In genomic region chr3:116129259-116129738, GRCm38 (mm10) we compare ENCODE assay signal across 9 mouse cellular contexts. TPM values are rescaled to one million over a fixed set of nuclear protein-coding genes. Genes with fewer than 3 reads are reported as not detected.
DNase-seq lines count a peak whose midpoint lies in the region; ATAC-seq lines count a peak whose summit lies in the region.
"Had no signal": no experiment of that assay in that cellular context is flagged by ENCODE, and none has a peak within 500 bp of the region (broad histone marks: within the 10 kb centered on the region; RNA-seq: fewer than 3 reads in every experiment).

Vcam1 (minus strand) TSS chr3:116129688.

- DNase-seq in ovary, adult 18-20 months (ENCODE audit: low spot score): peak; percentile 18
- no peak for DNase-seq in ovary, postnatal 10 days (ENCODE audit: low spot score)
- peak; percentile 25 to 38 for DNase-seq in kidney, adult 8-10 months
- peak; percentile 7 for DNase-seq in urinary bladder, postnatal 25 days (ENCODE audit: low spot score)

- H3K9ac ChIP-seq in heart, embryonic 11.5 days (ENCODE audit: low read depth, low read length): peak within 1 kb of the TSS; percentile 73
- peak within 1 kb of the TSS; percentile 23; the same call in 1 of the 2 replicates for H3K9ac ChIP-seq in limb, embryonic 15.5 days
- no peak within 1 kb of the TSS for H3K9ac ChIP-seq in midbrain, embryonic 16.5 days (ENCODE audit: low read depth, low read length)

- ATAC-seq in erythroblast, adult 5-6 weeks (replicated peaks; ENCODE audit: low FRiP score, poor library complexity, severe bottlenecking): no peak
- peak; percentile 52; the same call in 1 of the 2 replicates for ATAC-seq in heart, embryonic 11.5 days (replicated peaks; ENCODE audit: insufficient number of reproducible peaks, low FRiP score, low TSS enrichment)
- ATAC-seq in limb, embryonic 15.5 days (ENCODE audit: insufficient number of reproducible peaks, low FRiP score, low TSS enrichment, low read depth): peak; percentile 68; the same call in 1 of the 2 replicates
- ATAC-seq in midbrain, embryonic 16.5 days: peak; percentile 84

- no peaks in the 10 kb centered on the region for H3K27me3 ChIP-seq in heart, embryonic 11.5 days (ENCODE audit: control insufficient read depth, insufficient read depth, low read length)
- H3K27me3 ChIP-seq in limb, embryonic 15.5 days: no peaks in the 10 kb centered on the region
- no peaks in the 10 kb centered on the region for H3K27me3 ChIP-seq in midbrain, embryonic 16.5 days (ENCODE audit: control insufficient read depth, insufficient read depth, low read depth, low read length)

- peaks cover 9% of the 10 kb centered on the region for H3K4me1 ChIP-seq in heart, embryonic 11.5 days (ENCODE audit: control insufficient read depth, insufficient read depth, low read length)
- peaks cover 2% of the 10 kb centered on the region for H3K4me1 ChIP-seq in limb, embryonic 15.5 days
- H3K4me1 ChIP-seq in midbrain, embryonic 16.5 days (ENCODE audit: control insufficient read depth, insufficient read depth, low read length): peaks cover 3% of the 10 kb centered on the region

- H3K9me3 ChIP-seq in heart, embryonic 11.5 days (replicated peaks; ENCODE audit: control insufficient read depth, low read length): no peaks in the 10 kb centered on the region
- H3K9me3 ChIP-seq in limb, embryonic 15.5 days: no peaks in the 10 kb centered on the region
- no peaks in the 10 kb centered on the region for H3K9me3 ChIP-seq in midbrain, embryonic 16.5 days (replicated peaks; ENCODE audit: control insufficient read depth, low read length, poor library complexity, severe bottlenecking)
- H3K9me3 ChIP-seq: G1E had no signal

- WGBS in heart, embryonic 11.5 days (ENCODE audit: insufficient replicate concordance): 3% methylated on average over 9 of the region's 9 CpGs
- 3% methylated on average over 9 of the region's 9 CpGs for WGBS in limb, embryonic 15.5 days
- 1% methylated on average over 9 of the region's 9 CpGs for WGBS in midbrain, embryonic 16.5 days

- peak within 1 kb of the TSS; percentile 68 for H3K4me2 ChIP-seq in heart, embryonic 11.5 days
- peak within 1 kb of the TSS; percentile 49 for H3K4me2 ChIP-seq in limb, embryonic 15.5 days
- peak within 1 kb of the TSS; percentile 45 for H3K4me2 ChIP-seq in midbrain, embryonic 16.5 days (ENCODE audit: low read length)

- no peaks in the 10 kb centered on the region; the same call in 1 of the 2 replicates for H3K36me3 ChIP-seq in heart, embryonic 11.5 days (ENCODE audit: control insufficient read depth, insufficient read depth, low read length)
- peaks cover 3% of the 10 kb centered on the region for H3K36me3 ChIP-seq in limb, embryonic 15.5 days
- H3K36me3 ChIP-seq in midbrain, embryonic 16.5 days (ENCODE audit: control insufficient read depth, insufficient read depth, low read length): no peaks in the 10 kb centered on the region
- H3K36me3 ChIP-seq: G1E had no signal

- peak within 1 kb of the TSS; percentile 86 for H3K27ac ChIP-seq in heart, embryonic 11.5 days (ENCODE audit: low read depth, low read length)
- peak within 1 kb of the TSS; percentile 84 for H3K27ac ChIP-seq in limb, embryonic 15.5 days
- H3K27ac ChIP-seq in midbrain, embryonic 16.5 days (ENCODE audit: low read length): 0 out of 2 replicates have a peak within 1 kb of the TSS, but pooled peaks have one; percentile 44

- H3K4me3 ChIP-seq in heart, embryonic 11.5 days (ENCODE audit: low read depth, low read length): peak within 1 kb of the TSS; percentile 50
- H3K4me3 ChIP-seq in limb, embryonic 15.5 days: peak within 1 kb of the TSS; percentile 48
- peak within 1 kb of the TSS; percentile 28 for H3K4me3 ChIP-seq in midbrain, embryonic 16.5 days (ENCODE audit: low read depth, low read length)

RNA-seq across cellular contexts. Expression of gene Vcam1, which starts in this region (rescaled TPM):
- total RNA-seq in erythroblast, adult 5-6 weeks (2015; ENCODE audit: low replicate concordance): 102 and 106 TPM in 2 replicates
- total RNA-seq in erythroblast, adult 5-6 weeks (2017; ENCODE audit: low replicate concordance): 63.5 and 65.1 TPM in 2 replicates
- polyA plus RNA-seq in heart, embryonic 11.5 days (2014; fragmentation: Nextera tagmentation; extraction: Ambion mirVana): 60.9 and 76.0 TPM in 2 replicates
- polyA plus RNA-seq in limb, embryonic 15.5 days (2015; fragmentation: Nextera tagmentation; extraction: Ambion mirVana): 150 and 174 TPM in 2 replicates
- 30.8 and 39.8 TPM in 2 replicates for polyA plus RNA-seq in midbrain, embryonic 16.5 days (2015; fragmentation: Nextera tagmentation; extraction: Ambion mirVana)
- polyA plus RNA-seq: G1E had no signal
